Mouse (Mus musculus) R1 (cell line): ENCODE data around the gene Pagr1a.

Experiments
- DNase-seq: peaks from one replicate; pipeline ENCODE4 v3.0.0-alpha.2; 2018; ENCODE audit warnings: low read depth, low spot score

Gene Pagr1a

DNA sequence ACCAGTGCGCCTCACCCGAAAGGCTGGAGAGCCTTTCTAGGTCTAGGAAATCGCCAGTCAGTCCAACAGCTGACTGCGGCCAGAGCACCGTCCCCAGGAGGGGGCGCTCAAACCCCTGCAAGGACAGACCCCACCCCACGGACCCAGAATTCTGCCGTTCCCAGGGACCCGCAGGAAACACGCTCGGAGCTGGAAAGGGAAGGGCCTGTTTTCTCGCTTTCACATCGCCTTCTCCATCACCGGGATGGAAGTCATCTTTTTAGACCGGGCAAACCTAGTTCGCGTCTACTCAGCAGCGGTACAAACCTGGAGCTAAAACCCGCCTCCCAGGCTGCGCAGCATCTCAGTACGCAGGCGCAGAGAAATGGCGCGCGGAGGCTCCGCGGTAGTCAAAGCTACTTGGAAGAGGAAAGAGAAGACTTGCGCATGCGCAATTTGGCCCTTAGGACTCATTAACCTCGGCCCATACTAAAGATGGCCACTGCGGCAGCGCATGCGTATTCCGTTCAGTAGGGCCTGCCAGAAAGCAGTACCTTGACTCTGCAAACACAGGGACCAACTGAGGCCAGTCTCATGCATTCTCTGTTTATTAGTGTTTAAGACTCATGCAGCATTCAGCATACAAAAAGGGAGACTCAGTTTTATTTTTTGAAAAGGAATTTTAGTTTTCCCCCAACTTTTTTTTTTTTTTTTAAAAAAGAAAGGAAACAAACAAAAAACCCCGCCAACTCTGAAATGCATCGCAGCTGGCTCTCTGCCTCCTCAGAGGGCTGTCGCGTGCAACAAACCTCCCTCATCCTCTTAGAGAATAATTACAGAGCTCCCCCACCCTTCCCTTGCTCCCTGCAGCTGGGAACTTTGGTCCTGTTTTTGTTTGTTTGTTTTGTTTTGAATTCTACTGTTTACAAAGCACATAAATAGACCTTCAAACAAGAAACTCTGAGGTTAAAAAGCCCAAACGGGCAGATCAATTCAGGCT lies at the start of gene Pagr1a:
TSS of gene Pagr1a (minus strand) at position 382 of the 979 bp plus-strand sequence.
- peak; percentile 100 for DNase-seq

DNA sequence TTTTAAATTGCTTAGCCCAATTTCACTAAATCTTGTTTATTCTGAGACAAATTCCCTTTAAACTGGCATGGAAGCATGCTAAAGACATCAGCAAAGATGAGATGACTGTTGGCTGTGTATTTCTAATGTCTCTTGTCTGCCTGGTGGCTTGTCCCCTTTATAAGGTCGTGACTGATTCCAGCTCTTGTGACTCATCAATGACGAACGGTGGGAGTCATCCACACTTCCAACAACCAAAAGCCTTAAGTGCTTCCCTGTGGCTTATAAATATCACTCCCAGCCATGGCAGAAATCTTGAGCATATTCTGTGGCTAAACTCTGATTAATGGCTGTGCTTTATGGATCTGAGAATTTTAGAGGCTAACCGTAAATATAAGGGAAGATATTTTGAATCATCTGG lies 49.2 kb upstream of the Pagr1a start:
- no peak for DNase-seq

DNA sequence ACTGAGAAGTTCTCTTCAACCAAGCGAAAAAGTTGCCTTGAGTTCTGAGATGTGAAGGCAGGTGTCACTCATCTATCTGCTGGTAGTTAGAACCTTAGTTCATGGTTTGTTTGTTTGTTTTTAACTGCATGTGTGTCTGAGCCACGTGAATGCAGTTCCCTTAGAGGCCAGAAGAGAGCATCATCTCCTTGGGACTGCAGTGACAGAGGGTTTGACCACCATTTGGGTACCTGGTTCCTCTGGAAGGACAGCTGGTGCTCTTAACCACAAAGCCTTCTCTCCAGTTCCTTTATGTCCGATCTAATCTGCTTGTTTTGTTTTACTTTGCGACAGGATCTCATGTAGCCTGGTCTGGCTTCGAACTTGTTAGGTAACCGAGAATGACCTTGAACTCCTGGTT lies 48.4 kb upstream of the Pagr1a start:
- DNase-seq, result peak; percentile 49

DNA sequence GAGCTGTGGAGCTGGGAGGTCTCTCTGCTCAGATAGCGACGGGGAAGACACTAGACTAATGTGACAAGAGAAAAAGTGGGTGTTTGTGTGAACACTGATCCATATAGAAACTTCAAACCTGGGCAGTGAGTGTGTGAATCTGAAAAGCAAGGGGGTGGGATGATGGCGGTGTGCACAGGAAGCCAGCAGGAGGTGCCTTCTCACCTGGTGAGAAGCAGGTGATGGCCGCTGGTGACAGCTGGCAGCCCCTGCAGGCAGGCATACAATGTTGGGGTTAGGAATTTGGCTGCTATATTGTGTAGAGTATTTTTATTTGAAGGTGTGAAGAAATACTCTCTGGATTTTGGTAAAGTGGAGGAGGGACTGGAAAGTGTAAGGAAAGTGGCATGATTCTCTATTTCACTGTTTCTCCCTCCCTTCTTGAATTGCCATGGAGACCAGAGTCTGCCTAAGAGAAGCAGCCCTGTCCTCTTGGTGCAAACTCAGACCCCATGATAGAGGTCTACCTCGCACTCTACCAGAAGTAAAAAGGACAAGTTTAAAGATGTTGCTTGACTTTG lies 38.0 kb upstream of the Pagr1a start:
- no peak for DNase-seq

DNA sequence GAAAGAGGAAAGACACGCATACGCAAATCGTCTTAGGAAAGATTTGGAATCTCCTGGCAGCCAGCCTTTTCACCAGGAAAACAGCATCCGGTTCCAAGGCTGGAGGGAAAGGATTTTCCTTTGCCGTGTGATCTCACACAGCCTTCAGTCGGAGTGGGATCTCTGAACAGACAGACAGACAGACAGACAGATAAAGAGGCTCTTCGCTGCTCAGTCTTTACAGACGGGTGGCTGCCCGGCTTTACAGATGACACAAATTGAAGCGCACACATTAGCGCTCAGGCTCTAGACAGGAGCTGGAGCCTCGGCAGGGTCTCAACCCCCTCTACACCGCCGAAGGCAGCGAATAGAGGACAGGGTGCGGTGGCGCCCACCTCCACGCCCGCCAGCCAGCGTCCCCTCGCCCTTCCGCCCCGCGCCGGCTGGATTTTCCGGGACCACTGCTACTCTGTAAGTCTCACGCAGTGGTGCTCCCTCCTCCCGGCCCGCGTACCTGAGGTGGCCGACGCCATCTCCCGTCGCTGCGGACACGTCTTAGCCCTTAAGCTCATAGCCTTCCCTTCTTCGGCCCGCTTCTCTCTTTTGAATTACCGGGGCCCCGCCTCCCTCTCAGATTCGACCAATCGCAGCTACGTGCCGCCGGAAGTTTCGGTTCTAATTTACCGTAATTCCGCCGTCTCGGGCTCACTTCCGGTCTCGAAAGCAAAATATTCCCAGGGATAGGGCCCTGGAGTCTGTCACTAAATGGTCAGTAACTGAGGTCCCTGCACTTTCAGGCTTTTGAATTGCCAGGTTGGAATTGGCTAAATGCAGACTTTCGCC lies 24.9 kb upstream of the Pagr1a start, which contains the start of gene Kif22:
TSS of gene Kif22 (minus strand) at position 621 of the 822 bp plus-strand sequence.
- peak; percentile 91 for DNase-seq

DNA sequence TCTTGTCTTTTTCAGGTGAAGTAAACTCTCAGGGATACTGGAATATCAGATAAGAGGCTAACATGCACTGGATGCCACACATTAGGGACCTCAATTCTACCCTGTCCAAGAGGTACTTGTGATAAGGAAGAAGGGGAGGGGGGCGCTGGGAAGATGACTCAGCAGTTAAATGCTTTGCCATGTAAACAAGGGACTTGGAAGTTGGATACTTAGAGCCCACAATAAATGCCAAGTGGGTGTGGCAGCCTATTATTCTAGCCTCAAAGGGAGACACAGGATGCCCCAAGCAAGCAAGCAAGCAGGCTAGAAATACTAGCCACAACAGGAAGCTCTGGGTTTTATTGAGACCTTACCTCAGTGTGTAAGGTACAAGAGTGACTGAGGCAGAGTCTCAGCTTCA lies 14.1 kb upstream of the Pagr1a start:
- DNase-seq, result peak; percentile 78

DNA sequence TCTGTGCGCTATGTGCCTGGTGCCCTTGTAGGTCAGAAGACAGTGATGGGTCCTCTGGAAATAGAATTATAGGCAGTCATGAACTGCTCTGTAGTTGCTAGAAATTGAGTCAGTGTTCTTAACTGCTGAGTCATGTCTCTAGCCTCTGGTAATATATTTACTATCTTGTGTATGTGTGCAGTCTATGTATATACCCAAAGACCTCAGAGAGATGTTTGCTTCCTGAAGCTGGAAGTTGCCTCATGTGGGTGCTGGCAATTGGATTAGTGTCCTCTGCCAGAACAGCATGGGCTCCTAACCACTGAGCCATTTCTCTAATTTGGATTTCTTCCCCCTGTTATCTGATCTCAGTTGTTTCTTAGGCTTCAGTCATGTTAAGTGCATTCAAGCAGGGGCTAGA lies 13.0 kb upstream of the Pagr1a start:
- no peak for DNase-seq

DNA sequence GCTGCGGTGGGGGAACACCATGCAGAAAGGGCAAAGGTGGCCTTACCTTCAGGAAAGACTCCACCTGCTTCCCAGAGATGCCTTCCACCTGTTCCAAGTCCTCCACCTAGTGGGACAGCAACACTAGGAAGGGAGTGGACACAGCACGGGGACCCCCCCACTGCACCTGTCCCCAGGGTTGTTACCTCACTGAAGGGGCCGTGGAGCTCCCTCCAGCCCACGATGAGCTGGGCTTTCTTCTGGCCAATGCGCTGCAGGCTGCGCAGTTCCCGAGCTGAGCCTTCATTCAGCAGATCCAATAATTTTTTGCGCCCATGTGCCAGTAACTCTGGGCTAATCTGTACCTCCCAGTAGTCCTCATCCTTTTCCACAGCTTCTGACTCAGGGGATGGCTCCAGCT lies 10.7 kb upstream of the Pagr1a start:
- no peak for DNase-seq

DNA sequence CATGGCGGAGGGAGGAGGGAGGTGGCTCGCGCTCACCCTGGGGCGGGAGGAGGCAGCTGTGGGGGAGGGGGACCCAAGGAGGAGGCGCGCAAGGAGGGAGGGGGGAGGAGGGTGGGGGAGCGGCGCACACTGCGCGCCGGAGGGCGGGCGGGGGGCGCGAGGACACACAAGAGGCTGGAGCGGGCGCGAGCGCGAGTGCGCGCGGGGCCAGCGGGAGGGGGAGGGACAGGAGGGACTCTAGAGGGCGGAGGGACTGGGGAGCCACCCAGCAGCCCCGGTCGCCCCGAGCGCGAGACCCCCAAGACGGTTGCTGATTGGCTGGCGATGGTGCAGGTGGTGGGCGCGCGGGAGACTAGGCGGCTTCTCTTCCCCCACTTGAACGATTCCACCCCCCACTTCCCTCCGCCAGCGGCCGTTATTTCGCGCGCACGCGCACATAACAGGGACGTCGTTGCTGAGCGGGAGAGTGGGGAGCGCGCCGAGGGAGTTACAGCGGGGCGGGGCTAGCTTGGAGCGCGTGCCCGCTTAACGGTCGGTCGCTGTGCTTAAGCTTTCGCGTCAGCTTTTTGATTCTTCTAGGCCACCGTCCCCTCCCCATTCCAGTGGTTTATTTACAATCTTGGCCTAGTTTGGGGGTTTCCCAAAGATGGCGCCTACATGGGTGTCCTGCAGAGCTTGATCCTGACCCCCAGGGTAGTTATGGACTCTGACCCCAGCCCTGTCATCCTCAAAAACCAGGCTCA lies 10.0 kb upstream of the Pagr1a start, which contains the start of gene Maz:
TSS of gene Maz (minus strand) at position 54 of the 743 bp plus-strand sequence.
- DNase-seq, result peak; percentile 99

DNA sequence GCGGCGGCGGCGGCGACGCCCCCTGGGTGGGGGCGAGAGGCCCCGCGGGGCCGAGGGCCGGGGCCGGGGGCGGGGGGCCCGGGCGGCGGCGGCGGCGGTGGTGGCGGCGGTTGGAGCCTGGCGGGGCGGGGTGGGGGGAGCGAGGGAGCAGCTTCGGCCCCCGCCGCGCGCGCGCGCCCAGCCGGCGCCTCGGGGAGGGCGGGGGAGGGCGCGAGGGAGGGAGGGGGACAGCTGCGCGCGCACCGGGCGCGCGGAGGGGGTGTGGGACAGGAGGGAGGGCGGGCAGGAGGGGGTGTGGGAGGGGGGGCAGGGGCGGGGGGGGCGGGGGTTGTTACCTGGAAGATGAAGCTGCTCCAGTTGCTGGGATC lies 9.4 kb upstream of the Pagr1a start:
- no peak for DNase-seq

DNA sequence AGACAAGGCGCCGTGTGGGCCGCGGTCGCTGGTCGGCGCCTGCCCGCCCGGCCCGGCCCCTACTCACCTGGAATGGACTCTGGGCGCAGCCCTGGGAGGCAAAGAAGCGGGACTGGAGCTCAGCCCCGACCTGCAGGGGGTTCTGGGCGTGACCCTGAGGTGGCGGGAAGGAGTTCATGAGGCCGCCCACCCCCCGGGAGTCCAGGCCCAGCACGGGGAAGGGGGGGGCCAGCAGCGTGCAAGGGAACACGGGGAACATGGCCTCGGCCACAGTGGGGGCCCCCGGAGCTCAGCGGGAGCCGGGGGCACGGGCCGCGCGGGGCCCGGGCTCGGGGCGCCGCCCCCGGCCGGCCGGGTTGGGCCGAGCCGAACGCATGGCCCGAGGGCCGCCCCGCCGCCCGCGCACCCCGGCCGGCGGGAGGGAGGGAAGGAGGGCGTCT lies 9.0 kb upstream of the Pagr1a start:
- peak; percentile 87 for DNase-seq

DNA sequence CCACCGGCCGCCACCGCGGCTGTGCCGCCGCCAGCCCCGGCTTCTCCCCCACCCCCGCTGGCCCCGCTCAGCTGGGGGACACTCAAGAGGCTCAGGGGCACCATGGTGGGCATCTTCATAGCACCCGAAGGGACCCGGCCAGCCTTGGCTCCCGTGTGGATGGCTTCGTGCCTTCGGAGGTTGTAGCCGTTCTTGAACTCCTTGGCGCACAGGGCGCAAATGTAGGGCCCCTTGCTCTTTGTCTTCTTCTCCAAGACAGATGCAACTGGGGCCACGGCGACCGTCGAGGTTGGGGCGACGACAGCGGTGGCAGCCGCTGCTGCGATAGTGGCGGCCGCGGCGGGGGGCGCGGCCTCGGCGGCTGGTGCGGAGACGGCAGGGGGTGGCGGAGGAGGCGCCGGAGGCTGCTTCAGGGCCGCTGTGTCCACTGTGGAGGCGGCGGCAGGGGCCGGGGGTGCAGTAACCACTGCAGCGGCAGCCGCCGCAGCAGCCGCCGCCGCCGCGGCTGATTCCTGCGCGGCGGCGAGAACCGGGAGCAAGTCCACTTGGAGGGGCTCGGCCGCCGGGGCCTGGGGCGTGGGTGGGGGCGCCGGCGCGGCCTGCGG lies 8.5 kb upstream of the Pagr1a start:
- DNase-seq, result peak; percentile 53

DNA sequence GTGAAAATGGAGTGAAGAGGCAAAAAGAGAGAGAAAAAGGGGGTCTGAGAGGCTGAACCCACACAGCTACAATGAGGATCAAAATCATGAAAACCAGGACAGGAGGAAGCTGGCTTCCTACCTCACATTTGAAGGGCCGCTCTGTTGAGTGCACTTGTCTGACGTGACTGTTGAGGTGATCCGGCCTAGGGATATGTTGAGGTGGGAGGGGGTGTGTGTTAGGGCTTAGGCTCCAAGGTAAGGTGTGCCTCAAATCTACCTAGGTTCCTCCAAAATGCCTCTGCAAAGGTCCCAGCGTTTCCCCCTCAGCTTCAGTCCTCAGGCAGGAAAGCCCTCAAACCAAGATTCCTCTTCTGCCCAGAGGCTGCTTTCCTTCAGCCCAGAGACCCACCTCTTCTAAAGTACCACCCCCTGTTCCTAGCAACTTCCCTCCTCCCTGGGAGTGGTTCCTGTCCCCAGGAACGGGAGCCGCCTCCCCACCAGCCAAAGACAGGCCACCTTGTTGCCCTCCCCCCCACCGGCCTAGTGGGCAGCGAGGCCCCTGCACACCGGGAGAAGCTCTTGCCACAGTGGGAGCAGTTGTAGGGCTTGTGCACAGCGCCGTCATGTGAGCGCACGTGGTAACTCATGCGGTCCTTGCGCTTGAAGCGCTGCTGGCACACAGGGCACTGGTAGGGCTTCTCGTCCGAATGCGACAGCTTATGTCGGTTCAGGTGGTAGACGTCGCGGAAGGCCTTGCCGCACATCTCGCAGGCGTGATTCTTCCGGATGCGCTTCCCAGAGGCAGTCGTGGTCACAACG lies 7.8 kb upstream of the Pagr1a start:
- DNase-seq, result peak; percentile 85

DNA sequence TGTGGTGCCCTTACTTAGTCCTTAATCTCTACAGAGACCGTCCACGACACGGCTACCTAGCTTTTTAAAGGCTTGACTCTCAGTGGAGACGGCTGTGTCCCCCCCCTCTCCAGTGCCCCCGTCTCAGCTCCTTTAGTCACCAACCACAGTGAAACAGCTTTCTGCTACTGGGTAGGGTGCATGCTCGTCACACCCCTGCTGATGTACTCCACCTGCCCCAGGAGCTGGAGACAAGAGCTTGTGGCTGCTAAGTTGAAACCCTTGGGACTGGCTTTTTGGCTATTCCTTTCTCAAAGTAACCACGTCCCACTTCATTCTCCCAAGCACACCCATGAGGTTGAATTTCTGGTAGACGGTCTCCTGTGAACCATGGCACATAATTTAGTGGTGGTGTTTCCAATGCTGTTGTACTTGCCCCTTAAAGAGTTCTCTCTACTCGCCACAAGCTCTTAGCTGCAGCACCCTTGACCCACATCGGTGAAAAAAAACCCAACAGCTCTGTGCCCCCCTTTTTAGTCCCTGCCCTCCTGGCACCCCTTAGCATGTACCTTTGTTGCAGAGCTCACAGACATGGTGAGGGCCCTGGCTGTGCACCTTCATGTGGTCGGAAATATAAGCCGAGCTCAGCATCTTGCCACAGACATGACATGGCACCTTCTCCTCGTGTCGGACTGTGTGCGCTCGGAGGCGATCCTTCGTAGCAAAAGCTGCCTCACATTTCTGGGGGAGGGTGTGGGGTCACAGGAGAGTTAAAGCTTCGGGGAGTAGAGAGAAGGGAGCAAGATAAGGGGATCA lies 6.9 kb upstream of the Pagr1a start:
- DNase-seq, result no peak

DNA sequence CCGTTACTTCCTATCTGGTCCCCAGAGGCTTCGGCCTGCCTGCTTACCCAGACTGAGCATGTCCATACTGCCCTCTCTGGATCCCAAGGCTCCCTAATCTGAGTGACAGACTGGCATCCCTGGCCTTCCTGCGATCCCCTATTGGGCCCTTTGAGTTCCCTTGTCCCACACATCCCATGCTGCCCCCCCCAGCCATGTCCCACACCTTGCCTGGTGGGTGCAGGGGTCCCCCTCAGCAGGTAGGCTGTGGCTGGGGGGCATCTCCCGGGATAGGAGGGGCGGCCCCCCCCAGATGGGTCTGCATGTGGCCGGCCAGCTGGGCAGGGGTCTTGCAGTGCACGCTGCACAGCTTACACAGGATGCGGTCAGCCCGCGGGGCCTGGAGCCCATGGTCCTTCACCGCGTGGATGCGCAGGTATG lies 6.1 kb upstream of the Pagr1a start:
- no peak for DNase-seq

DNA sequence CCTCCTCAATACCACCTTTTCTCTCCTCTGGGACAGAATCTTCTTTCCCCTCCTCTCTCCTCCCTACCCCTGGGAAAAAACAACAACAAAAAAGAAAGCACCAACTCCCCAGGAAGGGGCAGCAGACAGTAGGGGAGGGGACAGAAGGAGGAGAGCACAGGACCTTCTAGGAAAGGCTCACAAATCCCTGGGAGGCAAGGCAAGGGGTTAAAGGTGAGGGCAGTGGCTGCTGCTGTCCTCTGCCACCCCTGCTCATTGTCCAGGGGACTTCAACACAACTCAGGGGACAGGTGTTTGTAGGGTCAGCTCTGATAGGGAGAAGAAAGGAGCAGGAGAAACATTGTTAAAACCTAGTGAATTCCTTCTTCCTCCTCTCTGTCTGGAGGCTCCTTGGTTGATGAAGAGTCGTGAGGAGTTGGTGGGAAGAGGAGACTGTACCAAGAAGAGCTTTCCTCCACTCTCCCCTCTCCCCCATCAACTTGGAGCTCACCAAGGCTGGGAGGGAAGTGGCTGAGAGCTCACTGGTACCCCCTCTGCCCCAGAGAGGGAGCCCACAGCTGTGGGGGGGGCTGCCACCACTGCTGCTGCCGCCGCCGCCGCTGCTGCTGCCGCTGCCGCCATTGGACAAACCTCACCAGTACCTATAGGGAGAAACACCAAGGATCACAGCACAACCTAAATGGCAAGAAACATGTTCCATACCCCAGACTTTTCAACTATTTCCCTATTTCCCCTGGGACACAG lies 5.5 kb upstream of the Pagr1a start:
- DNase-seq, result no peak

DNA sequence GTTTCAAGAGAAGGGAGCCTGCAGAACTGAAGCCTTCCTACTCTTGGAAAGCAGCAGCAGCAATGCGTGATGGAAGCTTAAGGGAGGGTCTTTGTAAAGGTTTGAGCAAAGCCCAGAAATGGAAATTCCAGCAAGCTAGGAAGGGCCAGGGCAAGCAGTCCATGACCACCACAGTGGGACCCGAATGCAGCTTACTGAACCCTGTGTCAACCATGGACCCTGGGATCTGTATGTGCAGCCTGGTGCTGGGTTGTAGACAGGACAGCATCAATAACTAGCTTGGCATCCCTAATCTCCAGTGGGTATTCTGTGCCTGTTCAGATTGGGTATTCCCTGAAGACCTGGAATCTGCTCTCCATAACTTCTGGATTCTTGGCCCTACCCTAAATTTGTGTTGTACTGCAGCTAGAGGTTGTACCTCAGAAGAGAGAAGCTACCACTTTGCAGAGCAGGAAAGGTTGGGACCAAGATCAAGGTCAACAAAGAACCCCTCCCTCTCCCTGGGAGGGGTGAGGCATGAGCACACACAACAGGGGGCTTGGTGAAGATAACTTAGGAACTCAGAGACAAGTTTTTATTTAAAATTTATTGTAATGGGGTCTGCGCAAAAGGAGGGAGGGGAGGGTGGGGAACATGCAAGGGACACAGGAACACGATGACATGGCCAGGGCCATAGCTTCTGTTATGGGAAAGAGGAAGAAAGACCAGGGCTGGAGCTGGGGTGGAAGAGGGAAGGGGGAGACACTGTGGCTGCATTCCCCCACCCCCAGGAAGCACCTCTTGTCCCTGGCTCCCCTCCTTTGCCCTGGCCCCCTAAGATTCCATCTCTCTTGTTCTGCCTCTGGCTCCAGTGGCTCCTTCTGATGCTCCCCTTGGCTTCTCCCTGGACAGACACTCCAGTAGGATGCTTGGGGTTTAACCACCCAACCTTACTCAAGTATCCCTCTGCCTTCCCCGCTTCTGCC lies 4.7 kb upstream of the Pagr1a start:
- peak; percentile 55 for DNase-seq
